Mouse (Mus musculus): ENCODE results near the gene Siva1. TPM values are rescaled to one million over a fixed set of nuclear protein-coding genes. Genes with fewer than 3 reads are reported as not detected.

The Siva1 gene
- polyA plus RNA-seq, 1 experiment from 2014 or later = 359 TPM

- H3K4me3 ChIP-seq = no peak overlapping the region
- no peak overlapping the region for H3K27ac ChIP-seq
- peaks cover 100% of the 10 kb centered on the region for H3K36me3 ChIP-seq
- H3K9me3 ChIP-seq (replicated peaks) = no peaks in the 10 kb centered on the region
- H3K27me3 ChIP-seq (ENCODE audit: low read depth, poor library complexity, severe bottlenecking) = no peaks in the 10 kb centered on the region
- no peak for DNase-seq (ENCODE audit: low spot score)
- WGBS = 86% methylated on average over 5 of the region's 5 CpGs
- no peaks in the 10 kb centered on the region for H3K4me1 ChIP-seq
These were observed 7.4 kb downstream of the Siva1 start for GRCm38 (mm10) chr12:112651778-112652439.

- H3K9me3 ChIP-seq (replicated peaks) = no peaks in the 10 kb centered on the region
- peaks cover 100% of the 10 kb centered on the region for H3K36me3 ChIP-seq
- H3K4me1 ChIP-seq = no peaks in the 10 kb centered on the region
- 66% methylated on average over 7 of the region's 7 CpGs for WGBS
- H3K27me3 ChIP-seq (ENCODE audit: low read depth, poor library complexity, severe bottlenecking) = no peaks in the 10 kb centered on the region
- DNase-seq (ENCODE audit: low spot score) = peak; percentile 81
- H3K27ac ChIP-seq = no peak overlapping the region
- H3K4me3 ChIP-seq = no peak overlapping the region
These were observed 8.8 kb downstream of the Siva1 start for GRCm38 (mm10) chr12:112653157-112653824.

DNA sequence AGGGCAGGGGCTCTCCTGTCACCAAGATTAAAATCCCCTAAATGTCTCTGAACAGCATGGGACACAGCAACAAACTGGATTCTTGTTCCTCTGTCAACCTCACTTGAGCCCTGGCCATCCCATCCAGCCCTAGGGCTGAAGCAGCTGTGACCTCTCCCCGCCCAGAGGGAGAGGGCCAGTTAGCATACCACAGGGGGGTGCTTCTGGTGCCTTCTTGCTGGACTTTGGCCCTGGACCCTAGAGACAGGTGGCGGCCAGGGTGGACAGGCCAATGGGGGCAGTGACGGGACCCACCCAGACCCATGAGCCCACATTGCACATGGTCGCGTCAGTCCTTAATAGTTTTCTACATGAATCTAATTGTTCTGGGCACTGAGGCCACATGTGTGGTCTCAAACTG lies 9.6 kb downstream of the Siva1 start:
- Histone ChIP-seq H3K4me3 (no peak overlapping the region), H3K27ac (no peak overlapping the region), H3K27me3 (ENCODE audit: low read depth, poor library complexity, severe bottlenecking) (no peaks in the 10 kb centered on the region), H3K9me3 (replicated peaks) (no peaks in the 10 kb centered on the region), H3K4me1 (no peaks in the 10 kb centered on the region), H3K36me3 (peaks cover 100% of the 10 kb centered on the region)
- no peak for DNase-seq (ENCODE audit: low spot score)
- WGBS = 91% methylated on average over 5 of the region's 5 CpGs

- H3K36me3 ChIP-seq = peaks cover 100% of the 10 kb centered on the region
- no peak overlapping the region for H3K4me3 ChIP-seq
- no peak overlapping the region for H3K27ac ChIP-seq
- DNase-seq (ENCODE audit: low spot score) = no peak
- peaks cover 15% of the 10 kb centered on the region for H3K4me1 ChIP-seq
- H3K9me3 ChIP-seq (replicated peaks) = no peaks in the 10 kb centered on the region
- 95% methylated on average over 7 of the region's 7 CpGs for WGBS
- no peaks in the 10 kb centered on the region for H3K27me3 ChIP-seq (ENCODE audit: low read depth, poor library complexity, severe bottlenecking)
These were observed 14.1 kb downstream of the Siva1 start for GRCm38 (mm10) chr12:112658619-112659018.

- H3K27ac ChIP-seq = no peak overlapping the region
- 84% methylated on average over 6 of the region's 6 CpGs for WGBS
- H3K4me3 ChIP-seq = no peak overlapping the region
- no peak for DNase-seq (ENCODE audit: low spot score)
- peaks cover 20% of the 10 kb centered on the region for H3K4me1 ChIP-seq
- no peaks in the 10 kb centered on the region for H3K27me3 ChIP-seq (ENCODE audit: low read depth, poor library complexity, severe bottlenecking)
- no peaks in the 10 kb centered on the region for H3K9me3 ChIP-seq (replicated peaks)
- H3K36me3 ChIP-seq = peaks cover 100% of the 10 kb centered on the region
These were observed 14.6 kb downstream of the Siva1 start for GRCm38 (mm10) chr12:112659109-112659508.

- H3K36me3 ChIP-seq = peaks cover 100% of the 10 kb centered on the region
- no peak overlapping the region for H3K4me3 ChIP-seq
- no peak for DNase-seq (ENCODE audit: low spot score)
- WGBS = 56% methylated on average over 5 of the region's 5 CpGs
- H3K27ac ChIP-seq = 0 out of 2 replicates have a peak overlapping the region, but pooled peaks have one; percentile 19
- peaks cover 25% of the 10 kb centered on the region for H3K4me1 ChIP-seq
- H3K9me3 ChIP-seq (replicated peaks) = no peaks in the 10 kb centered on the region
- no peaks in the 10 kb centered on the region for H3K27me3 ChIP-seq (ENCODE audit: low read depth, poor library complexity, severe bottlenecking)
These were observed 16.3 kb downstream of the Siva1 start for GRCm38 (mm10) chr12:112660576-112661326.

- WGBS = 88% methylated on average over 3 of the region's 3 CpGs
- H3K4me3 ChIP-seq = no peak overlapping the region
- H3K27ac ChIP-seq = 0 out of 2 replicates have a peak overlapping the region, but pooled peaks have one; percentile 10
- peaks cover 25% of the 10 kb centered on the region for H3K4me1 ChIP-seq
- no peak for DNase-seq (ENCODE audit: low spot score)
- H3K36me3 ChIP-seq = peaks cover 100% of the 10 kb centered on the region
- H3K27me3 ChIP-seq (ENCODE audit: low read depth, poor library complexity, severe bottlenecking) = no peaks in the 10 kb centered on the region
- H3K9me3 ChIP-seq (replicated peaks) = no peaks in the 10 kb centered on the region
These were observed 16.8 kb downstream of the Siva1 start for GRCm38 (mm10) chr12:112661327-112661605.

- 88% methylated on average over 9 of the region's 9 CpGs for WGBS
- Histone ChIP-seq H3K4me3 (no peak overlapping the region), H3K9me3 (replicated peaks) (no peaks in the 10 kb centered on the region), H3K27me3 (ENCODE audit: low read depth, poor library complexity, severe bottlenecking) (no peaks in the 10 kb centered on the region), H3K4me1 (peaks cover 25% of the 10 kb centered on the region), H3K36me3 (peaks cover 100% of the 10 kb centered on the region), H3K27ac (no peak overlapping the region)
- DNase-seq (ENCODE audit: low spot score) = no peak
These were observed 17.4 kb downstream of the Siva1 start for GRCm38 (mm10) chr12:112661851-112662250.

GRCm38 (mm10) chr12:112663303-112663702 lies 18.8 kb downstream of the Siva1 start:
- no peak for DNase-seq (ENCODE audit: low spot score)
- 91% methylated on average over 11 of the region's 11 CpGs for WGBS

DNA sequence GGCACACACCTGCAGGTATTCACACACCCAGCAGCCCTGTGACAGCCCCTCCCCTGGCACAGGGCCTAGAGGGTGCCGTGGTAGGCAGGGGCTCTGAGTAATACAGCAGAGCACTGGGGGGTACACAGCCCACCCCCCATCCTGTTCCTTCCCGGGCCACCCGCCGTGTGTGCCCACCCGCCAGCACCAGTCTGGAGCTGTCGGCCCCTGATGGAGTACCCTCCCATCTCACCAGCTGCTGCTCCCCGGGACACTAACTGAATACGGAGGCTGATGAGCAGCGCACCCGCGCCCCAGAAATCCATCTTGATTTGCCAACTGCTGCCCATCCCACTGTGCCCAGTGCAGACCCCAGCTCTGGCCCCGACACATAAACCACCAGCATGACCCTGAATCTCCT lies 19.2 kb downstream of the Siva1 start:
- H3K4me1 ChIP-seq = peaks cover 25% of the 10 kb centered on the region
- 95% methylated on average over 12 of the region's 12 CpGs for WGBS
- H3K27me3 ChIP-seq (ENCODE audit: low read depth, poor library complexity, severe bottlenecking) = no peaks in the 10 kb centered on the region
- DNase-seq (ENCODE audit: low spot score) = no peak
- H3K4me3 ChIP-seq = no peak overlapping the region
- H3K36me3 ChIP-seq = peaks cover 100% of the 10 kb centered on the region
- H3K9me3 ChIP-seq (replicated peaks) = no peaks in the 10 kb centered on the region
- H3K27ac ChIP-seq = no peak overlapping the region

More at GRCm38 (mm10) chr12:112663303-112663702, 18.8 kb downstream of the Siva1 start:
- H3K9me3 ChIP-seq (replicated peaks) = no peaks in the 10 kb centered on the region
- peaks cover 100% of the 10 kb centered on the region for H3K36me3 ChIP-seq
- no peaks in the 10 kb centered on the region for H3K27me3 ChIP-seq (ENCODE audit: low read depth, poor library complexity, severe bottlenecking)
- H3K4me3 ChIP-seq = no peak overlapping the region
- H3K27ac ChIP-seq = no peak overlapping the region
- peaks cover 25% of the 10 kb centered on the region for H3K4me1 ChIP-seq

DNA sequence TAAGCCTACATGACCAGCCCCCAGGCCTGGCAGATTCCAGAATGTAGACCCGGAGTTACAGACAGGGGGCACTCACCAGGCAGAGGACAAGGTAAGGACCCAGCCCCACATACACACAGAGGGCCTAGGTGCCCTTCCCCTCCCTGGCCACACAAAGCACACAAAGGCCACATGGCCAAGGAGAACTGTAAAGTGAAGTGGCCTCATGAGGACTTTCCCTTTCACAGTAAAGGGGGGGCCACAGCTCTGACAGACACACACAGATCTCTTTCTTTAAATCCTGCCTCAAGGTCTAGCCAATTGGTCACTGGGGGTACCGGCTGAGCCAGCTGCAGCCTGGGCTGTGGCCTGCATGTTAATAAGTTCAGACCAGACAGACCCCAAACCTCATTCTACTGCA lies 19.6 kb downstream of the Siva1 start:
- Histone ChIP-seq H3K27ac (no peak overlapping the region), H3K4me3 (no peak overlapping the region), H3K36me3 (peaks cover 100% of the 10 kb centered on the region), H3K27me3 (ENCODE audit: low read depth, poor library complexity, severe bottlenecking) (no peaks in the 10 kb centered on the region), H3K9me3 (replicated peaks) (no peaks in the 10 kb centered on the region), H3K4me1 (peaks cover 25% of the 10 kb centered on the region)
- DNase-seq (ENCODE audit: low spot score) = no peak
- 71% methylated on average over 2 of the region's 2 CpGs for WGBS

DNA sequence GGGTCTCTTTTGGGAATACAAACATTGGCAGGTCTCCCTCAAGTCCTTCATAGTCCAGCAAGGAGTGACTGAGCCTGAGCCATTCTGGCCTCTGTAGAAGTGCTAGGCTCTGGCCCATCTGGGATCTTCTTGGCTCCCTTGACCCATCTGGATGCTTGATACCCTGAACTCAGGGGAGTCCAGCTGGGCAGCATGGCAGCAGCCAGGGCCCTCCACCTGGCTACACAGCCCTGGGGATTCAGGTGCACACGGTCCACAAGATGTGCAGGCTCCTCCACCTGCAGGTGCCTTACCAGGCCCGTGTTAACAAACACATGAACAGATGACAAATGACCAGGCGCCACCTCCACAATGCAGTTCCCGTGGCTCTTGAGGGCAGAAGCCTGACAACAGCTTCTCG lies 20.2 kb downstream of the Siva1 start:
- Histone ChIP-seq H3K4me3 (no peak overlapping the region), H3K9me3 (replicated peaks) (no peaks in the 10 kb centered on the region), H3K4me1 (peaks cover 25% of the 10 kb centered on the region), H3K36me3 (peaks cover 100% of the 10 kb centered on the region), H3K27ac (no peak overlapping the region), H3K27me3 (ENCODE audit: low read depth, poor library complexity, severe bottlenecking) (no peaks in the 10 kb centered on the region)
- no peak for DNase-seq (ENCODE audit: low spot score)
- 80% methylated on average over 5 of the region's 5 CpGs for WGBS

- no peak overlapping the region for H3K4me3 ChIP-seq
- H3K36me3 ChIP-seq = peaks cover 100% of the 10 kb centered on the region
- H3K9me3 ChIP-seq (replicated peaks) = no peaks in the 10 kb centered on the region
- no peak overlapping the region for H3K27ac ChIP-seq
- H3K27me3 ChIP-seq (ENCODE audit: low read depth, poor library complexity, severe bottlenecking) = no peaks in the 10 kb centered on the region
- 85% methylated on average over 18 of the region's 18 CpGs for WGBS
- H3K4me1 ChIP-seq = peaks cover 27% of the 10 kb centered on the region
- DNase-seq (ENCODE audit: low spot score) = no peak
These were observed 21.0 kb downstream of the Siva1 start for GRCm38 (mm10) chr12:112665445-112665844.
